Mouse (Mus musculus) hindbrain, embryonic 11.5 days (tissue): ENCODE measurements around the gene Atp4b. TPM values are rescaled to one million over a fixed set of nuclear protein-coding genes. Genes with fewer than 3 reads are reported as not detected.

Source experiments
- polyA plus RNA-seq: library from polyadenylated mRNA; unstranded; fragments of >200 nt; fragmentation: Nextera tagmentation; extraction: Ambion mirVana; gene quantifications from 2 replicates; pipeline ENCODE4 v1.2.1, GENCODE M21; 2014

The Atp4b gene
- polyA plus RNA-seq, 1 experiment from 2014 or later, result not detected

Other genes starting within 250 kb of the Atp4b start
- gene Lamp1, start 237.7 kb downstream of the Atp4b start, polyA plus RNA-seq, result 261 and 286 TPM in 2 replicates
- 12.9 and 13.0 TPM in 2 replicates for gene Grtp1, start 196.2 kb downstream of the Atp4b start, polyA plus RNA-seq
- 0.26 and 0.32 TPM in 2 replicates for gene Adprhl1, start 142.7 kb downstream of the Atp4b start, polyA plus RNA-seq
- 30.2 and 32.5 TPM in 2 replicates for gene Dcun1d2, start 108.7 kb downstream of the Atp4b start, polyA plus RNA-seq
- gene Tmco3, start 108.6 kb downstream of the Atp4b start, polyA plus RNA-seq, result 36.0 and 37.1 TPM in 2 replicates
- gene Tfdp1, start 58.1 kb downstream of the Atp4b start, polyA plus RNA-seq, result 175 and 188 TPM in 2 replicates
- 0.03 TPM in 1 of 2 replicates, not detected in the other for gene Grk1, start 8.3 kb upstream of the Atp4b start, polyA plus RNA-seq
- not detected in 2 replicates for gene Tmem255b, start 38.4 kb upstream of the Atp4b start, polyA plus RNA-seq
- 5.9 and 9.8 TPM in 2 replicates for gene Gas6, start 97.7 kb upstream of the Atp4b start, polyA plus RNA-seq
- not detected in 2 replicates for gene 1700029H14Rik, start 165.6 kb upstream of the Atp4b start, polyA plus RNA-seq